Mouse (Mus musculus) heart, embryonic 11.5 days (tissue): Measurements from ENCODE around the gene Runx1. TPM values are rescaled to one million over a fixed set of nuclear protein-coding genes. Genes with fewer than 3 reads are reported as not detected.

Experiments
- ATAC-seq: fragments of 200-750 bp; cut with Nextera tagmentation; replicated peaks from 2 replicates; pipeline ENCODE4 v1.8.0; 2017; ENCODE audit warnings: moderate library complexity; ENCODE audit not compliant: insufficient number of reproducible peaks, low FRiP score, low TSS enrichment
- H3K27ac ChIP-seq: fragments of 300-500 bp; sonication (generic); 2 replicates; pipeline ENCODE4 v1.5.1; 2014; ENCODE audit warnings: mild to moderate bottlenecking, low read depth, low read length
- H3K27me3 ChIP-seq: fragments of 300-500 bp; sonication (generic); 2 replicates; pipeline ENCODE4 v1.6.1; 2014; ENCODE audit warnings: mild to moderate bottlenecking, low read length, mixed read lengths; ENCODE audit not compliant: control insufficient read depth, insufficient read depth
- H3K36me3 ChIP-seq: fragments of 300-500 bp; sonication (generic); 2 replicates; pipeline ENCODE4 v1.6.1; 2014; ENCODE audit warnings: mild to moderate bottlenecking, low read length, moderate library complexity, mixed read lengths; ENCODE audit not compliant: control insufficient read depth, insufficient read depth
- H3K4me1 ChIP-seq: fragments of 300-500 bp; sonication (generic); 2 replicates; pipeline ENCODE4 v1.6.1; 2014; ENCODE audit warnings: low read length; ENCODE audit not compliant: control insufficient read depth, insufficient read depth
- H3K4me2 ChIP-seq: fragments of 300-500 bp; sonication (generic); 2 replicates; pipeline ENCODE4 v1.6.1; 2014; ENCODE audit warnings: mild to moderate bottlenecking, moderate library complexity
- H3K4me3 ChIP-seq: fragments of 300-500 bp; sonication (generic); 2 replicates; pipeline ENCODE4 v1.5.1; 2014; ENCODE audit warnings: low read depth, low read length
- H3K9ac ChIP-seq: fragments of 300-500 bp; sonication (generic); 2 replicates; pipeline ENCODE4 v1.6.1; 2014; ENCODE audit warnings: mild to moderate bottlenecking, low read depth, low read length, moderate library complexity
- H3K9me3 ChIP-seq: fragments of 300-500 bp; sonication (generic); replicated peaks from 2 replicates; pipeline ENCODE4 v1.6.1; 2016; ENCODE audit warnings: low read length; ENCODE audit not compliant: control insufficient read depth
- WGBS: fragments of 180-500 bp; shearing (Covaris S2); extraction: QIAGEN DNeasy Blood & Tissue Kit; methylation state at CpG from one replicate; pipeline ENCODE4 v1.1.7; 2014; ENCODE audit not compliant: insufficient replicate concordance; 5-methylcytosine and 5-hydroxymethylcytosine counted together
- polyA plus RNA-seq: library from polyadenylated mRNA; unstranded; fragments of >200 nt; fragmentation: Nextera tagmentation; extraction: Ambion mirVana; gene quantifications from 2 replicates; pipeline ENCODE4 v1.2.1, GENCODE M21; 2014

Runx1 gene
- polyA plus RNA-seq, 1 experiment from 2014 or later: 2.5 TPM

DNA sequence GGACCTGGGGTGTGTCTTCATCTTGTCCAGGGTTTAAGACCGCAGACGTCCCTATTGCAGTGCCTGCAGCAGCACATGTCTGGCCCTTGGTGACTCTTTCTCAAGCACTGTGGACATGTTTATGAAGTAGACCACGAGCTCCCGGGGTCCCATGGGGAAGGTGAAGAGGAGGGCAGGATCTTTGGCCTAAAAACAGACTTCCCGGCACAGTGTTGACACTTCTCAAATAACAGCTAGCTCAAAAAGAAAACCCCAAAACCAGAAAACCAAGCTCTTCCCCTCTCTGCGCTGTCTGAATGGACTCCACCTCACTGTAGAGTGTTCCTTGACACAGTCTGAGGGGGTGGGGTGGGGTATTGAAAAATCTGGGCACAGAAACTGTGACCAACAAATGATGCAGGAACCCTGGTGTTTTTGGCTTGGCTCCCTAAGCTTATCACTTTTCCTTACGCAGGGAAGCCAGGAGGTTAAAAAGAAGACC lies 42.3 kb downstream of the Runx1 start:
- whole genome bisulfite sequencing: 27% methylated on average over 7 of the region's 7 CpGs
- H3K4me3 ChIP-seq: no peak overlapping the region
- H3K9ac ChIP-seq: no peak overlapping the region
- H3K36me3 ChIP-seq: no peaks in the 10 kb centered on the region
- peaks cover 16% of the 10 kb centered on the region; the same call in 1 of the 2 replicates for H3K27me3 ChIP-seq
- no peak overlapping the region for H3K27ac ChIP-seq
- H3K9me3 ChIP-seq: no peaks in the 10 kb centered on the region
- ATAC-seq: no peak
- H3K4me1 ChIP-seq: peaks cover 17% of the 10 kb centered on the region; the same call in 1 of the 2 replicates
- H3K4me2 ChIP-seq: no peak overlapping the region

DNA sequence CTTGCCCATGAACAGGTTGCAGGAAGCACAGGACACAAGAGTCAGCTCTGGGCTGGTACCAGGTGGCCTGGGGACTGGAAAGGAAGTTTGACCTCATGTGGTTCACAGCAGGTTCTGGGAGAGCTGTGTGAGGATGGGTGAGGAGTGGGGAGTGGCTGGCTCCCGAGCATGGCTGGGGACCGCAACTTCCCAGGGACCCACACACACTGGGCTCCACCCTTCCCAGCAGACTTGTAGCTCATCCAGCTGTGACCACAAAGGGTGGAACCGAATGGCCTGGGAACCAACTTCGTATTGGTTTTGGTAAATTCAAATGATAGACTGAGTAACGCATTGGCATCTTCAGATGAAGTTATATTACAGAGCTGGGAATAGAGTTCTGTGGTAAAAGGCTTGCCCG lies 43.5 kb downstream of the Runx1 start:
- Histone ChIP-seq H3K9ac (no peak overlapping the region), H3K4me3 (no peak overlapping the region), H3K36me3 (no peaks in the 10 kb centered on the region), H3K4me1 (peaks cover 20% of the 10 kb centered on the region), H3K4me2 (no peak overlapping the region), H3K27ac (no peak overlapping the region), H3K9me3 (no peaks in the 10 kb centered on the region), H3K27me3 (peaks cover 21% of the 10 kb centered on the region; the same call in 1 of the 2 replicates)
- 62% methylated on average over 6 of the region's 6 CpGs for WGBS
- no peak for ATAC-seq

DNA sequence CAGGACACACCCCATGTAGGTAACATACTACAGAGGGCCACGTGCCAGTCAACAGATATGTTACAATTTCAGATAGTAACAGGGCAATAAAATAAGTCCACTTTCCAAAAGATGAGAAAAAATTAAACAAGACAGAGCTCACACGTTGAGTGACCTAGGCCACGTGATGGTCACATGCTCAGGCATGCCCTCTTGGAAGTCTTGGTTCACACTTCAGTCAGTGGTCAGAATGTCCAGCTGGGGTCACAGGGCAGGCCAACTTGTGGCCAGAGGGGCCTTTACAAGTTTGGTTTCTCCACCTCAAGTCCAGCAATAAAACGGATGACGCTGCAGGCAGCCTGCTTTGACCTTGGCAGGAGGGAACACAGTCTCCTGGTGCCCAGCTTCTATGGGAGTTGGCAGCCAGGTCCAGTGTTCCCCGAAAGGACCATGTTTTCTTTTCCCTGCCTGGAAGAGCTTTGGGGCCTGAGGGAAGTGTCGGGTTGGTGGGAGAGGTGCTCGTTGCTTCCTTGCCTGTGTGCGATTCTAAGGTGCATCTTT lies 46.0 kb downstream of the Runx1 start:
- H3K27me3 ChIP-seq: peaks cover 21% of the 10 kb centered on the region
- H3K36me3 ChIP-seq: no peaks in the 10 kb centered on the region
- H3K4me3 ChIP-seq: no peak overlapping the region
- no peak overlapping the region for H3K27ac ChIP-seq
- WGBS: 86% methylated on average over 9 of the region's 9 CpGs
- no peaks in the 10 kb centered on the region for H3K9me3 ChIP-seq
- ATAC-seq: no peak
- H3K4me1 ChIP-seq: peaks cover 15% of the 10 kb centered on the region
- H3K9ac ChIP-seq: no peak overlapping the region
- no peak overlapping the region for H3K4me2 ChIP-seq

DNA sequence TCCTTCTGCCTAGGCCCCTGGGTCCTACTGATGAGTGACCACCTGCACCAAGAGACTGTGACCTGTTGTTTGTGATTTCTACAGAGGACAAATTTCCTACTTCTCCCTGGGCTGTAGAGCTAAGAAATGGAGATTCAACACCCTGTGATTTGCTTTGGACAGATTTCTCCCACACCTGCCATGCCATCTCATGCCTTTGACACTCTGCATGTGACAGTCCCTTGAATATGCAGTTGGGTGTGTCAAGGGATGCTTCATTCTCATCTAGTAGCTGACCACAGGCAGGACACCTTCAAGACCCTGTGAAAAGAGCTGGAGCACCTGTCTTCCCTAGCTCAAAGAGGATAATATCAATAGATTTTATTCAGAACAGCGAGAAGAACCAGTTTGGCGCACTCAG lies 46.8 kb downstream of the Runx1 start:
- H3K4me1 ChIP-seq: peaks cover 14% of the 10 kb centered on the region
- ATAC-seq: no peak
- no peak overlapping the region for H3K4me3 ChIP-seq
- 85% methylated on average over 2 of the region's 2 CpGs for WGBS
- H3K9me3 ChIP-seq: no peaks in the 10 kb centered on the region
- peaks cover 21% of the 10 kb centered on the region for H3K27me3 ChIP-seq
- no peaks in the 10 kb centered on the region for H3K36me3 ChIP-seq
- H3K9ac ChIP-seq: no peak overlapping the region
- no peak overlapping the region for H3K27ac ChIP-seq
- no peak overlapping the region for H3K4me2 ChIP-seq

DNA sequence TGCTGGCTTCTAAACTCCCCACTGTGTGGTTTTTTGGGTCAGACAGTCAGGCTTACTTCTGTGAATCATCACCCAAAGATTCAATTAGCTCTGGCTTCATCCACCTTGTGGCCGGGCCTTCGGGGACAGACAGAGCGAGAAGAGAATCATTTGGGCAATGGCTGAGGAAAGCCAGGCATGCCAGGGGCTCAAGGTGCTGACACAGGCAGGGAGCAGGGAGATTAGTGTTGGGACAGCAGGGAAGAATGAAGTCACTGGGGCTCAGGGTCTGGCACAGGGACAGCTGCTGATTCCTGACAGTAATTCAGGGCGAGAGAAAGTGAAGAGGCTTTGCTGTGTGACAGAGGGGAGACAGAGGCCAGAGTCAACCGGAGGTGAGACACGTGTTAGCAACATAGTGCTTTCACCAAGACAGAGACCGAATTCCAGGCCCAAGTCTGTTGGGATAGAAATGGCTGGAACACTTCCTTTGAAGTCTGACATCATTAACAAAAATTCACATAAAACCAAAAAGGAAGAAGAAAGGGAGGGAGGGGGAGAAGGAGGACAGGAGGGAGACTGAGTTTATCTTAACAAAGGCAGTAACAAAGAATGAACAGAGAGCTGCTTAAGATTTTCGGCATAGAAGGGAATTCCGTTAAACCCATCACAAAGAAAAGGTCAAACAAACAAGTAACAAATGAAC lies 47.7 kb downstream of the Runx1 start:
- 26% methylated on average over 9 of the region's 9 CpGs for whole genome bisulfite sequencing
- H3K27ac ChIP-seq: no peak overlapping the region
- ATAC-seq: no peak

DNA sequence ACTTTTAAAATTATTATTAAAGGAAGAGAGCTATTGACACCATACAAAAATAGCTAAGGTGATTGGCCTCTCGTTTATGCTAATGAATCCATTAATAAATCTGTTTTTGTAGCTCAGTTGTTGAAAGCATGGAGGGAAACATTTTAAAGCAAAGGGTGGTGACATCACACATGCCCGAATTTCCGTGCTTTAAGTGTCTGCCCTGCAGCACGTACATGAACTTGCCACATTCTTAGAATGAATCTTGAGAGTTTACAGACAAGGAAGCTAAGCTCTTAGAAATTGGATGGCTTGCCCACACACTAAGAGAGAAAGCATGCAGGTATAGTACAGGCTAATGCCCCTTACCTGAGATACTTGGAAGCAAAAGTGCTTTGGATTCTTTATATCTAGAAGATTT lies 58.1 kb downstream of the Runx1 start:
- no peak for ATAC-seq
- WGBS: 81% methylated on average over 4 of the region's 4 CpGs
- no peak overlapping the region for H3K9ac ChIP-seq

More for the DNA sequence above, 47.7 kb downstream of the Runx1 start:
- peaks cover 21% of the 10 kb centered on the region for H3K27me3 ChIP-seq
- no peaks in the 10 kb centered on the region for H3K9me3 ChIP-seq
- no peak overlapping the region for H3K9ac ChIP-seq
- no peak overlapping the region for H3K4me3 ChIP-seq
- peaks cover 5% of the 10 kb centered on the region for H3K4me1 ChIP-seq
- H3K36me3 ChIP-seq: no peaks in the 10 kb centered on the region
- no peak overlapping the region for H3K4me2 ChIP-seq

DNA sequence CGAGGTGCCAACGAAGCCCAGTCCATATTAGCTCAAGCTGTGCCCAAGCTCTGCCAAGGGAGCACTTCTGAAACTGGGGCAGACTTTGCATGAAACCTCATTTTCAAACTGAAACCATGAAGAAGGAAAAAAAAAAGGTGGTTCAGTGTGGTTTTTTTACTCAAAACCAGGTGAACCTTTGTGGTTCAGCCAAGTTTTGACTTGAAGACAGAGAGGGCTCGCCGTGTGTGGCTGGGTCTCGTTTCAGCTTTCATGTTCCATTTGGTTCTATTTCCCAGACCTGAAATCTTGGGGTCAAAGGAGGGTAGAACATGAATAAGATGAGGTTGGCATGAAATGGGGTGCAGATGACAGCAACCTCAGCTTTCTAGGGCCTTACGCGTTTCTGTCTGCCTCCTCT lies 58.5 kb downstream of the Runx1 start:
- Histone ChIP-seq H3K9me3 (no peaks in the 10 kb centered on the region), H3K9ac (no peak overlapping the region), H3K4me3 (no peak overlapping the region), H3K36me3 (no peaks in the 10 kb centered on the region), H3K4me2 (no peak overlapping the region), H3K27ac (no peak overlapping the region), H3K27me3 (peaks cover 2% of the 10 kb centered on the region), H3K4me1 (peaks cover under 1% of the 10 kb centered on the region; the same call in 1 of the 2 replicates)
- 84% methylated on average over 7 of the region's 7 CpGs for WGBS
- ATAC-seq: no peak

More for the DNA sequence above, 58.1 kb downstream of the Runx1 start:
- no peaks in the 10 kb centered on the region; the same call in 1 of the 2 replicates for H3K4me1 ChIP-seq
- peaks cover 2% of the 10 kb centered on the region for H3K27me3 ChIP-seq
- H3K9me3 ChIP-seq: no peaks in the 10 kb centered on the region
- no peak overlapping the region for H3K4me3 ChIP-seq
- H3K36me3 ChIP-seq: no peaks in the 10 kb centered on the region
- H3K27ac ChIP-seq: no peak overlapping the region
- no peak overlapping the region for H3K4me2 ChIP-seq

DNA sequence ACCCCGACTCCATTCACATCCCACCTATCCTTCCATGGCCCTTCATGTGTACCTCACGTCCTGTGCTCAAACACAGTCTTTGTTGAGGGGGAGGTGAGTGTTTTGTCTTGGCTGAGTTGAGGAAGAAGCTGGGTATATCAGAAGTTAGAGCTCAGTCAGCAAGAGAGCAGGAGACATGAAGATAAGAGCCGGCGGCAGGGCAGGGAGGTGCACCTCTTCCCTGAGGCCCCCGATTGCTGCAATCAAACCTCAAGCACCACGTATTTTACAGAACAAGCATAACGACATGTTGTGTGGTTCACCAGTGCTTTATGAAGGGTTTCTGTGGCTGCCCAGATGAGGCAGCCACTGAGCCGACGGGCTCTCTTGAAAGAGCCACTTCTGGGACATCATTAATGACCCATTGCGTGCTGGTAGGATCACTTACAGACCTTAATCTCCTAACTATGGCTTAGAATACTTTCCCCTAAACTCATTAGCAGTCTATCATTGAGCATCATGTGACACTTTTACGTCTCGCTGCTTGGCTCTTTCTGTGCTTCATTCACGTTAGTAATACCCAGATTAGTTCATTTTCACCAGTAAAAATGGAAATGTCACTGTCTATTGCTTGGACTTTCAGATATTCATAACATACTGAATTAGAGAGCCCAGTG lies 61.1 kb downstream of the Runx1 start:
- H3K27me3 ChIP-seq: peaks cover 11% of the 10 kb centered on the region
- 65% methylated on average over 13 of the region's 13 CpGs for WGBS
- H3K27ac ChIP-seq: no peak overlapping the region
- no peaks in the 10 kb centered on the region for H3K36me3 ChIP-seq
- no peak for ATAC-seq
- no peak overlapping the region for H3K4me2 ChIP-seq
- H3K9ac ChIP-seq: no peak overlapping the region
- no peaks in the 10 kb centered on the region for H3K9me3 ChIP-seq
- H3K4me1 ChIP-seq: peaks cover 3% of the 10 kb centered on the region; the same call in 1 of the 2 replicates
- H3K4me3 ChIP-seq: no peak overlapping the region
